ENCODE assay signal across 24 mouse cellular contexts in genomic region chr1:152220804-152221565, GRCm38 (mm10).
DNase-seq lines count a peak whose midpoint lies in the region; TF ChIP-seq lines count a peak whose summit lies in the region.
"Had no signal": no experiment of that assay in that cellular context is flagged by ENCODE, and none has a peak within 500 bp of the region (broad histone marks: within the 10 kb centered on the region; RNA-seq: fewer than 3 reads in every experiment).

No protein-coding gene starts in this region.

- no peaks in the 10 kb centered on the region for H3K4me1 ChIP-seq in thymus, adult 2 months (replicated peaks; ENCODE audit: control insufficient read depth, insufficient read depth, low read length)
- H3K4me1 ChIP-seq: hindbrain, embryonic 15.5 days; midbrain, embryonic 12.5 days had no signal

- no peak for TF ChIP-seq POLR2A in thymus, adult 2 months (IDR thresholded peaks at IDR 0.05; ENCODE audit: control insufficient read depth, extremely low read depth, insufficient read depth, low read length, poor library complexity)

- no peak overlapping the region for H3K27ac ChIP-seq in left cerebral cortex, adult 2 months
- no peak overlapping the region for H3K27ac ChIP-seq in thymus, adult 2 months (ENCODE audit: control insufficient read depth, insufficient read depth, low read length)
- H3K27ac ChIP-seq: embryonic facial prominence, embryonic 13.5 days; hindbrain, embryonic 15.5 days; macrophage; midbrain, embryonic 12.5 days had no signal

- no peak overlapping the region for H3K4me3 ChIP-seq in left cerebral cortex, adult 2 months
- H3K4me3 ChIP-seq in thymus, adult 2 months (ENCODE audit: control insufficient read depth, insufficient read depth, low read length), result no peak overlapping the region
- H3K4me3 ChIP-seq: embryonic facial prominence, embryonic 13.5 days; hindbrain, embryonic 15.5 days; midbrain, embryonic 12.5 days; myocyte had no signal

- H3K36me3 ChIP-seq in thymus, adult 2 months (ENCODE audit: control insufficient read depth, insufficient read depth, low read length), result no peaks in the 10 kb centered on the region
- H3K36me3 ChIP-seq: embryonic facial prominence, embryonic 13.5 days; G1E; hindbrain, embryonic 15.5 days; midbrain, embryonic 12.5 days had no signal

- intact Hi-C loops in left cerebral cortex, adult 2 months (cut with DNase I), result no loop called here

- peak; percentile 30 to 39 for DNase-seq in cerebellum, postnatal 10 days
- DNase-seq in cerebellum, adult 11-12 months, result no peak
- DNase-seq in left cerebral cortex, adult 2 months (ENCODE audit: extremely low spot score in 1 of 2, low spot score in 2 of 2), result no peak
- DNase-seq in left cerebral cortex, adult 11 months (ENCODE audit: low spot score), result no peak
- peak; percentile 15 for DNase-seq in 416B (ENCODE audit: low read depth)
- peak; percentile 53 for DNase-seq in brain, adult 2 months (ENCODE audit: low read depth, low spot score)
- DNase-seq in thymus, adult 2 months, result no peak
- DNase-seq in embryo, embryonic 10 days (ENCODE audit: low spot score), result no peak
- DNase-seq: adrenal gland, adult 8-10 months; cerebellum, adult 18-20 months; gastrocnemius, postnatal 14 days; kidney, adult 18-20 months; kidney, postnatal 14 days; layer of hippocampus, adult 9-11 months; left cerebral cortex, postnatal 4 days; lung, embryonic 14.5 days; retina, postnatal 1 day; thymus, postnatal 14 days had no signal

- peak; percentile 26 for TF ChIP-seq CTCF in left cerebral cortex, adult 2 months (IDR thresholded peaks at IDR 0.05)
- TF ChIP-seq CTCF in thymus, adult 2 months (IDR thresholded peaks at IDR 0.05; ENCODE audit: borderline replicate concordance, control insufficient read depth, extremely low read depth, insufficient read depth, low read length, poor library complexity), result no peak

- no peaks in the 10 kb centered on the region for H3K27me3 ChIP-seq in thymus, adult 2 months (ENCODE audit: control insufficient read depth, insufficient read depth, low read length)
- H3K27me3 ChIP-seq: hindbrain, embryonic 15.5 days; midbrain, embryonic 12.5 days had no signal

- 95% methylated on average over 14 of the region's 14 CpGs for WGBS in thymus, adult 2 months

Comparison
In these comparisons a context has a peak if more than half of its experiments do, and no peak if none do; other contexts are left out.
1. DNase-seq: peak in cerebellum, postnatal 10 days (2 of 2), 416B (single experiment) and brain, adult 2 months (single experiment); none in cerebellum, adult 11-12 months (single experiment), left cerebral cortex, adult 2 months (0 of 2), left cerebral cortex, adult 11 months (single experiment), thymus, adult 2 months (single experiment) and embryo, embryonic 10 days (single experiment).